Mouse (Mus musculus) right cerebral cortex, postnatal 10 days (tissue): Measurements from ENCODE around the gene Zfp428.
A peak's percentile ranks its signal among the peaks of the same experiment; 100 is the strongest.
"Not testable (repeated sequence)": the region's sequence is repeated elsewhere in the genome, so short reads cannot be mapped to it uniquely, and the experiment has no call there.

Experiments used
- DNase-seq, 2 experiments: peaks; one replicate each; pipeline ENCODE4 v3.0.0; 2021; ENCODE audit warnings: low spot score in 2 of 2

Gene Zfp428

GRCm38 (mm10) chr7:24519130-24519529 is 12.3 kb downstream of the Zfp428 start:
- DNase-seq = no peak

GRCm38 (mm10) chr7:24520054-24520453 is 13.2 kb downstream of the Zfp428 start:
- DNase-seq = not testable (repeated sequence)

GRCm38 (mm10) chr7:24522805-24523204 is 16.0 kb downstream of the Zfp428 start:
- DNase-seq = no peak

- no peak for DNase-seq
Measured at GRCm38 (mm10) chr7:24523723-24524122, 16.9 kb downstream of the Zfp428 start.

- no peak for DNase-seq
Measured at GRCm38 (mm10) chr7:24524978-24525377, 18.2 kb downstream of the Zfp428 start.

- peak; percentile 49 to 53 for DNase-seq
Measured at GRCm38 (mm10) chr7:24525686-24526420, 19.0 kb downstream of the Zfp428 start.

GRCm38 (mm10) chr7:24528861-24529260 is 22.1 kb downstream of the Zfp428 start:
- no peak for DNase-seq

GRCm38 (mm10) chr7:24529580-24529979 is 22.8 kb downstream of the Zfp428 start:
- peak; percentile 45 to 53 for DNase-seq

GRCm38 (mm10) chr7:24530062-24530931 is 23.5 kb downstream of the Zfp428 start, which contains the start of gene Irgq:
Gene Irgq, plus strand, starts transcription at chr7:24530689.
- peak; percentile 99 for DNase-seq

GRCm38 (mm10) chr7:24531211-24531971 is 24.6 kb downstream of the Zfp428 start:
- DNase-seq = peak; percentile 85 to 86

GRCm38 (mm10) chr7:24533031-24533571 is 26.3 kb downstream of the Zfp428 start:
- peak; percentile 29 to 46 for DNase-seq

- DNase-seq = no peak
Measured at GRCm38 (mm10) chr7:24533806-24534205, 27.0 kb downstream of the Zfp428 start.

GRCm38 (mm10) chr7:24534301-24534700 is 27.5 kb downstream of the Zfp428 start:
- DNase-seq = peak; percentile 40 to 50

GRCm38 (mm10) chr7:24537081-24537480 is 30.3 kb downstream of the Zfp428 start:
- no peak for DNase-seq

- no peak for DNase-seq
Measured at GRCm38 (mm10) chr7:24537591-24537990, 30.8 kb downstream of the Zfp428 start.

- DNase-seq = peak; percentile 64 to 71
Measured at GRCm38 (mm10) chr7:24538154-24538553, 31.3 kb downstream of the Zfp428 start.

- no peak for DNase-seq
Measured at GRCm38 (mm10) chr7:24538701-24539100, 31.9 kb downstream of the Zfp428 start.

GRCm38 (mm10) chr7:24539686-24540085 is 32.9 kb downstream of the Zfp428 start:
- no peak for DNase-seq

- no peak for DNase-seq
Measured at GRCm38 (mm10) chr7:24544506-24544905, 37.7 kb downstream of the Zfp428 start.

- DNase-seq = no peak
Measured at GRCm38 (mm10) chr7:24546068-24546614, 39.3 kb downstream of the Zfp428 start, which contains the start of the genes Pinlyp and Xrcc1. Gene Pinlyp, minus strand, starts transcription at chr7:24546118. Gene Xrcc1, plus strand, starts transcription at chr7:24546289.
